Mouse (Mus musculus) embryo, embryonic 10 days (tissue): ENCODE measurements around the gene Snx9.

Experiments used
- DNase-seq: peaks from one replicate; pipeline ENCODE4 v3.0.0-alpha.2; 2015; ENCODE audit warnings: low spot score

The Snx9 gene

DNA sequence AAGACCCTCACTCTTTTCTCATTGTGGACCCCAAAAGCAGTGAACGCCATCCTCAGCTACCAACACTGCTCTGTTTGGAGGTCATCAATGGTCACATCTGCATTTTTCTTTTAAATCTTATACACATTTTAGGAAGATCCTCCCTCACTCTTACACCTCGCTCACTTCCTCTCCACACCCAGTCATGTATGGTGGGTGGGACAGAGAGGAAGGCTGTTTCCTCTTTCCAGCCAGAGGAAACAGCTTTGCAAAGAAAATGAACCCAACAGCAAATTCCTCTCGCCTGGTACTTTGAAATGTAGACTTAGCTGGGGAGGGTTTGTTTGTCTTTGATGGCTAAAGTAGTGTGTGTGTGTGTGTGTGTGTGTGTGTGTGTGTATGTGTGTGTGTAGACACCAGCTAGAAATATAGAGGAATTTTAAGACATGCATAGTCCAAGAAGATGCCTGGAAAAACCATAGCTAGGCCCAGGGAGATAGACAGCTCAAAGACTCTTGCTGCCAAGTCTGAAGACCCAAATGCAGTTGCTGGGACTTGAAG is 33.2 kb upstream of the Snx9 start:
- DNase-seq, result no peak

DNA sequence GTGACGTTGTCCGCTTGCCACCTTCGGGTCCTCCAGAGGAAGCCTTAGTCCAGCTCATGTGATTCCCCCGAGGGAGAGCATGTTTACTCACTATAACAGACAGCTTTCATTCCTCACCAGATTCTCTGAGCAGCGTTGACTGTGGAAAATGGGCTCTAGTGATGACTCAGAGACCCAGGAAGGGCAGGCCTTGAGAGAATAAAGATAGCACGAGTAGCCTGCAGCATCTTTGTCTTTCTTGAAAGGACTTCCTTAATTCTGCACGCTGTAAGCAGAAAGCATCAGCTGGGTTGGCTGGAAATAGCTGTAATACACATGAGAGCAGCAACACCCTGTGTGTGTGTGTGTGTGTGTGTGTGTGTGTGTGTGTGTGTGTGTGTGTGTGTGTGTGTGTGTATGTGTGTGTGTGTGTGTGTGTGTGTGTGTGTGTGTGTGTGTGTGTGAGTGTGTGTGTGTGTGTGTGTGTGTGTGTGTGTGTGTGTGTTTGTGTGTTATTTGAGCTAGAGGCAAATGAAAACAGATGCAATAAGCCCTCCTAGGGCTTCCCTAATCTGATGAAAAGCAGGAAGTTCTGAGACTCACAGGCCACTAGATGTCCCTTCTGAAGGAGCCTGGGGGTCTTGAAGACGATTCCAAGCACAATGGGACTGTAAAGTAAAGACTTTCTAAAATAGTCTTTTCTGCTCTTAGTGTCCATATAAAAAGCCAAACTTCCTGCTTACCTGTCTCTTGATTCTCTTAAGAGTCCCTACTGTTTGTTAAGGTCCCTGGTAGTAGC is 27.1 kb upstream of the Snx9 start:
- no peak for DNase-seq

GRCm38 (mm10) chr17:5814641-5814920 is 26.5 kb upstream of the Snx9 start:
- DNase-seq, result no peak

DNA sequence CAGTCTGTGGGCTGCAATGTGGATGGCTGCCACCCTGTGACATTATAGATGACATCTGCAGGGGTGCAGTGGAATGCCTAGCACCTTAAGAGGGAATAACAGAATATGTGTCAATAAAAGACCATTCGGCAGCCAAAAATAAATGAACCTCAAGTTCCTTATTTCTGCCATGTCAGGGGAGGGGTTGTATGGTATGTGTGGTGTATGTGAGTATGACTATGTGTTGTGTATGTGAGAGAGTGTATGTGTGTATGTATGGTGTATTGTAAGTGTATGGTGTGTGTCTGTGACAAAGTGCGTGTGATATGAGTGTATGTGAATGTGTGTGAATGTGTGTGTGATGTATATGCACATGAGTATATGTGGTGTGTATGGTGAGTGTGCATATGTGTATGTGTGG is 23.3 kb upstream of the Snx9 start:
- DNase-seq, result no peak

DNA sequence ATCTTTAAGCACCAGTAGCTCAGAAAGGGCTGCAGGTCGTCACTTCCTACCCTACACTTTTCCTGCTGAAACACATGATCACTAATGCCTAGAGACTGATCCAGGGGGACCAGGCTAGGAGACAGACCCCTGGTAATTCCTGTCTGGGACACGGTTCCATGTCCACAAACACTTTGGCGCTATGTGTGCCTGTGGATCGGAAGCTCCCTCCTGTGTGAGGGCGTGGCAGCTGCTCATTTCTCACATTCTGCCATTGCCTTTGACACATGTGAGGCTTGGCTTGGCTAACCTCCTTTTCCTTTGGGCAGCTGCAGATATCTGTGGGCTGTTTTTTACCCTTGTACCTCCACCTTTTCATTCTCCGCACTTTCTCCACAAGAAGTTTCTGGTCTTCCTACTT is 22.0 kb upstream of the Snx9 start:
- no peak for DNase-seq

- DNase-seq, result peak; percentile 43
Observed at GRCm38 (mm10) chr17:5819799-5820201, 21.3 kb upstream of the Snx9 start.

DNA sequence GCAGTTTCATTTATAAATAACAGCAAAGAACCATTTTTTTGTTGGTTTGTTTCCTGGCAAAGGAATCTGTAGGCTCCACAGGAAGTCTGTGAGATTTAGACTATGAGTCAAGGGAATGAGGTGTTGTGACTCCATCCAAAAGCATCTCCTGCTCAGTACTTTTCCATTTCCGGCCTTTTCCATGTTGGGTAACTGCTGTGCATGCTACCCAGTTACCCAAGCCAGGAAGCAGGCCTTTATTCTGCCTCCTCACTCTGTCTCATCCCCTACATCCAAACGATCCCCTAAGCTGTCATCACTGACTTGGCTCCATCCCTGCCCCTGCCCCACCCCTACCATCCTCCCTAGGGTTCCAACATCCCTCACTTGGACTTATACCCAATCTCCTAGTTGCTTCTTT is 18.6 kb upstream of the Snx9 start:
- DNase-seq, result no peak

- no peak for DNase-seq
Observed at GRCm38 (mm10) chr17:5823032-5823431, 18.1 kb upstream of the Snx9 start.

DNA sequence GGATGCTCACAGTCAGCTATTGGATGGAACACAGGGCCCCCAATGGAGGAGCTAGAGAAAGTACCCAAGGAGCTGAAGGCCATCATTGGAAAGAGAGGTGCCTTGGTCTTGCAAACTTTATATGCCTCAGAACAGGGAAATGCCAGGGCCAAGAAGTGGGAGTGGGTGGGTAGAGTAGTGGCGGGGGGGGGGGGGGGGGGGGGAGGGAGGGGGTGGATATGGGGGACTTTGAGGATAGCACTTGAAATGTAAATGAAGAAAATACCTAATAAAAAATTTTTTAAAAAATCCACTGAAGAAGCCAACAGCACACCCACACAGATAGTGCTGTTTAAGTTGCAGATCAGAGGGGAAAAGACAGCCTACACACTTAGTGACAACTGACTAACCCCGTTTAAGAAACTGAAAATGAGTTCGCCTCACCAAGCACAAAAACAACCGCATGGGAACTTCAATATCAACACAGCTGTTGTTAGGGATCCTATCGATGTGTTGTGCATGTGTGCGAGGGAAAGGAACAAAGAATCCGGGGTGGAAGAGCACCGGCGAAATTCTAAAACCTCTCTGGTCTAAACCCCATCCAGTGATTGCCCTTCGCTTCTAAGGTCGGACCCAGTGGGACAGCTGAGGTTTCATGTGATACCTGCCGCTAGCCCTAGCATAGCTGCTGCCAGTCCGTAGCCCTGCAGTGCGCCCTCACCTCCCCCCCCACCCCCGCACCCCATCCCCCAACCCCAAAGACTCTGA is 13.1 kb upstream of the Snx9 start:
- DNase-seq, result no peak

DNA sequence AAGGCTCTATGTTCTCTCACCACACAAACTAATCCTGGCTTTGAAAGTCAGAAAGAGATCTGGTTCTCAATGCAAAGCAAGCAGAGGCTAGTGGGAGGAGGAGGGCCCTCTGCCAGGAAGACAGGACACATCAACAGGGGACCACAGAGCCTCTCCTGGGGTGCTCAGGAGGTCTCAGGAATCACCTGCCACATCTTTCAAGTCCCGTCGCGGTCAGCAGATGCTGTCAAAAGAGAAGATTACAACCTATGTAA is 12.6 kb upstream of the Snx9 start:
- DNase-seq, result no peak

GRCm38 (mm10) chr17:5828944-5829343 is 12.2 kb upstream of the Snx9 start:
- no peak for DNase-seq

DNA sequence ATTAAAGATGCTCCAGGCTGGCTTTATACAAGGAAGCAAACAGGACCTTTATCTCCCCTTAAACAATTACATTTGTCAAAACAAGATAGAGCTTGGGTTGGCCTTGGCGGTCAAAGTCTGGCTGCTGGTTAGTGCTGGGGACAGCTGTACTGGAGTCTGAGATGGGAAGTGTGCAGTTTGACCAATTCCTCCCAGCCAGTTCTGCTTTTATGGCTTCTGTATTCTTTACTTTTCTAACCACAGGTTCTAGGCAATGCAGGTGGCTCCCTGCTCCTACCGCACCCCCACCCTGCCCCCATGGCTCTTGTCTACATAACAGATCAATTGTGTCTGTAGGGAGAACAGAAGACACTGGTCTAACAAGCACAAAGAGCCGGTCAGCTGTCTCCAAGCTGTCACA is 11.2 kb upstream of the Snx9 start:
- no peak for DNase-seq

DNA sequence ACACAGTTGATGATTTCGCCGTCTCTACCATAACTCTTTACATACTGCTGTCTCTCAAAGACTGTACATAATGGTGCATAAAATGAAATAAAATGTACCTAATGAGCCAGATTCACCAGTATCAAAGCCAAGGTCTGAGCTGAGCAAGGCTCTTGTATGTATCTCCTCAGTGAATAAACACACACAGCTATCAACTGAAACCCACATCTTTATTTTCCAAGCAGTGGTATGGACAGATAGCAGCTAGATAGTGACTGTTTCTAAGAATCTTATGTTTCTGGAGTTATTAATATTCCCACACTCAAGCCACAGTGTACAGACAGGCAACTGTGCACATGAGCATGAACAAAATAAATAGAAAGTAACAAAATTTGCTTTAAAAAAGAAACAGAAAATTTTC is 10.7 kb upstream of the Snx9 start:
- DNase-seq, result no peak

DNA sequence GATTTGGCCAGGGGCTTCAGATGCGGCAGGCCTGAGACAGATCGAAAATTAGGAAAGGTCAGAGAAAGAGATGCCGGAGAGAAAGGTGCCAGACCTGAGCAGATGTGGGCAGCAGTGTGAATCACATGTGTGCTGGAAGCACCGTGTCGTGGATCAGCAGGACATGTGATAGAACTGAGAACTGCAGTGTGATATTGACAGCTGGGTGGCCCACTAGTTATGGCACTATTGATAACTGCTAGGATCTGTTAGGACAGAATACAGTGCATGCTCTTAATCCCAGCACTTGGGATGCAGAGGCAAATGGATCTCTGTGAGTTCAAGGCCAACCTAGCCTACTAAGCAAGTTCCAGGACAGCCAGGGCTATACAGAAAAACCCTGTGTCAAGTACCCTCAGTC is 10.3 kb upstream of the Snx9 start:
- no peak for DNase-seq

GRCm38 (mm10) chr17:5831257-5831806 is 9.8 kb upstream of the Snx9 start:
- DNase-seq, result no peak

DNA sequence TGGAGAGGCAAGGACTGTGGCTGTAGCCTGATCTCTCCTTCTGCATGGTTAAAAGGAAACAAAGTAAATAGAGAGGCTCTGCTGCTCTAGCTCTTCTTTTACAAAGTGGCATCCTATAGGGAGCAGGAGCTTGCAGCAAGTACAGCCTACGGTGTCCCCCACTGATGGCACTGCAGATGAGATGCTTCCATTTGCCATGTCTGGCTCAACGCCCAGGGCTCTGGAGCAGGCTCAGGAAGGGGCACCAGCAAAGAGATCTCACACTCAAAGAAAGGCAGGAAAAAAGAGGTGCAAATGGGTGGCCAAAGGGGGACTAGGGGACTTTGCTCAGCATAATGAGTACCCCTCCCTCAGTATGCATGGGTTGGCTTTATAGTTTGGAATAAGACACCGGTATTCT is 7.0 kb upstream of the Snx9 start:
- DNase-seq, result no peak

DNA sequence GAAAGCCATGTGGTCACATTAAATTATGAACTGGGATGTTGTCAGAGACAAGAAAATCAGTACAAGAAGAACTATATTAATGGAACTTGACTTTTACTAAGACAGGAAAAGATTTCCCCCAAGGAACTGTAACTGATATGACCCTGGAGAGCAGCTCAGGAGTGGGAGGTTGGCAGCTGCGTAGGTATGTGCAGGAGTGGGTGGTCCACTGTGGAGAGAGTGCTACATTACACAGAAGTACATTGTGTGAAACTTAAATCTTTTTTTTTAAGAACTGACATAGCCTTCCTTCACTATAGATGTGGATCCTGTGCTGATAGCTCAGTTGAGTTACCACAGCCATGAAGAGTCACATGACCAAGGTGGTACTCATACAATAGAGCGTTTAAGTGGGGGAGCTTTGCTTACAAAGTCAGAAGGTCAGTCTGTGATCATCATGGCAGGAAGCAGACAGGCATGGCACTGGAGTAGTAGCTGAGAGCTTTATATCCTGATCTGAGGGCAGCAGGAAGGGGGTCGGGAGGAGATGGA is 6.3 kb upstream of the Snx9 start:
- DNase-seq, result no peak

DNA sequence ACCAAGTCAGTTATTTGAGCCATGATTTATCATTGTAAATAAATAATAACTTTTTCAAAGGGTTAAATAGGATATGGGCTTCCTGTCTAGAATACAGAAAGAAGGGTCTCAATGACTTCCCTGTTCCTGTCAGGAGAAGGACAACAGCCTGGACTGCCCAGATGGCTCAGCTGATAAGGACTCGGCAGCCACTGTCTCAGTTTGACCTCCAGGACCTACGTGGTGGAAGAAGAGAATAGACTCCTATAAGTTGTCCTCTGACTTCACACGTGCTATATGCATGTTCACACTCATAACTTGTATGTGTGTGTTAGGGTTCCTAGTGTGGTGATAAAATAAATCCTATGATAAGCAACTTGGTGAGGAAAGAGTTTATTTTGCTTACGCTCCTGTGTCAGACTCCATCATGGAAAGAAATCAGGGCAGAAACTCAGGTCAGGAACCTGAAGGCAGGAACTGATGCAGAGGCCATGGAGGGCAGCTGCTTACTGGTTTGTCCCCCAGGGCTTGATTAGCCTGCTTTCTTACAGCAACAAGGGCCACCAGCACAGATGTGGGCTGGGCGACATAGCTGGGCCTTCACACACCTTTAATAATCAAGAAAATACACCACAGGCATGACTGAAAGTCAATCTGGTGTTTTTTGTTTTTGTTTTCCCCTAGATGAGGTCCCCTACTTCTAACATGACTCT is 1.4 kb upstream of the Snx9 start:
- DNase-seq, result no peak

DNA sequence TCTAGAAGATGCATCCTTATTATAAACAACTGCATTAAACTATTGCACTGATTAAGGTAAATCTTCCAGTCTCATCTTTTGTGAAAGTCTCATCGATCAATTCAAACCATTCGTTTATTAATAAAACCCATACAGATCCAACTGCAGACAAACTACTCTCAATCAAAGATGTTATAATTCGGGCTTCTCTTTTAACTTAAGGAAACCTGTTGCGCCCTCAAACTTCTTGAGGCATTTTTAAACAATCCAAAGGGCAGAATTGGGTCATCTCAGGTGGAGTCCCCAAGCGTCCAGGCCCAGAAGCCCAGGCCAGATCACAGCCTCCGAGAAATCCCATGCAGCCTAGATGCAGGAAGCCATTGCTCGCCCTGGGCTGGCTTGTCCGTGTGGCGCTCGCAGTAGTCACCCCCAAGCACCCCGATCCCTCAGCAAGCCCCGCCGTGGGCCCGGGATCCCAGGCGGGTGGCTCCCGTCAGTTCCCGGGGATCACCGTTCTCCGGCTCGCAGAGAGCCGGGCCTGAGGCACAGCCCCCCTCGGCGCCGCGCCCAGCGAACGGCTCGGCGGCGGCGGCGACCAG is 490 bp upstream of the Snx9 start:
- peak; percentile 74 for DNase-seq

GRCm38 (mm10) chr17:5841943-5842273 is 779 bp downstream of the Snx9 start:
- DNase-seq, result no peak

GRCm38 (mm10) chr17:5842988-5843640 is 2.0 kb downstream of the Snx9 start:
- DNase-seq, result no peak

DNA sequence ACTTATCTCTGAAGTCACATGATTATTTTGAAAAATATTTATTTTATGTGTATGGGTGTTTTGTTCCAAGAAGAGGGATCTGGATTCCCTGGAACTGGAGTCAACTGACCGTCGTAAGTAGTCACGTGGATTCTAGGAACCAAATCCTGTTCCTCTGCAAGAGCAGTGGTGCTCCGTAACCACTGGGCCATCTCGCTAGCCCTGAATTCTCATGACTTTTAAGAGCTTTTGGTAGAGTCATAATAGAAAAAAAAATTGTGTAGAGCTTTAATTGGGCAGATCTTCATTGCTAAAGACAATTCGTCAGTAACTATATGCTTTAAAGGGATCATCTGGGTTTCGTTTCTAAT is 2.5 kb downstream of the Snx9 start:
- no peak for DNase-seq
